Mouse (Mus musculus): ENCODE results near the gene Cars.

DNA sequence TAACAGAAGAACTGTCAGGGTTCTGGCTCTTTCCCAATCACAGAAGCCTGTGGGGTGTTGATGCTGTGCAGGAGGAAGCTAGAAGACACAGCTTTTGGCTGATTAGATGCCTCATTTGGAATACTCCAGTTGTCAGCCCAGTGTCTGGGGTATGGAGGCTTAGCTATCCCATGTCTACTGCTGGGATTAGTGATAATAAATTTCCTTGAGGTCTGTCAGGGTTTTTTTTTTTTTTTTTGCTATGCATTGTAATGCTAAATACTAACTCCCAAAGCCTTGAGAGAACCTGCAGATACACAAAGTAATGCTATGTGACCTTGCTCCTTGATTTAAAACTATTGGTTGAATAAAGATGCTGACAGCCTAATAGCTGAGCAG lies 88.6 kb downstream of the Cars start:
- TF ChIP-seq TAL1 (IDR thresholded peaks at IDR 0.05; ENCODE audit: low read length) (no peak), GATA1 (IDR thresholded peaks at IDR 0.05; ENCODE audit: low read length) (no peak)

Measured in erythroblast, embryonic 14.5 days (primary cell).